Mouse (Mus musculus) neural tube, embryonic 15.5 days (tissue): ENCODE data around the gene Lrrc28. TPM values are rescaled to one million over a fixed set of nuclear protein-coding genes. Genes with fewer than 3 reads are reported as not detected.

ENCODE experiments used
- ATAC-seq: fragments of 200-750 bp; cut with Nextera tagmentation; 2 replicates; pipeline ENCODE4 v1.8.0; 2017; ENCODE audit warnings: mild to moderate bottlenecking, moderate TSS enrichment, moderate library complexity; ENCODE audit not compliant: low FRiP score
- H3K27ac ChIP-seq: fragments of 300-500 bp; sonication (generic); replicated peaks from 2 replicates; pipeline ENCODE4 v1.5.1; 2015; ENCODE audit warnings: mild to moderate bottlenecking, inconsistent platforms
- H3K27me3 ChIP-seq: fragments of 300-500 bp; sonication (generic); replicated peaks from 2 replicates; pipeline ENCODE4 v1.6.1; 2015; ENCODE audit warnings: inconsistent platforms
- H3K36me3 ChIP-seq: fragments of 300-500 bp; sonication (generic); 2 replicates; pipeline ENCODE4 v1.6.1; 2015; ENCODE audit warnings: inconsistent platforms
- H3K4me1 ChIP-seq: fragments of 300-500 bp; sonication (generic); 2 replicates; pipeline ENCODE4 v1.6.1; 2015; ENCODE audit warnings: inconsistent platforms
- H3K4me2 ChIP-seq: fragments of 300-500 bp; sonication (generic); 2 replicates; pipeline ENCODE4 v1.6.1; 2015; ENCODE audit warnings: inconsistent platforms, mild to moderate bottlenecking, moderate library complexity
- H3K4me3 ChIP-seq: fragments of 300-500 bp; sonication (generic); replicated peaks from 2 replicates; pipeline ENCODE4 v1.5.1; 2015; ENCODE audit warnings: mild to moderate bottlenecking, inconsistent platforms
- H3K9ac ChIP-seq: fragments of 300-500 bp; sonication (generic); replicated peaks from 2 replicates; pipeline ENCODE4 v1.6.1; 2015; ENCODE audit warnings: mild to moderate bottlenecking, inconsistent platforms
- H3K9me3 ChIP-seq: fragments of 300-500 bp; sonication (generic); replicated peaks from 2 replicates; pipeline ENCODE4 v1.6.1; 2016; ENCODE audit warnings: inconsistent platforms
- WGBS: fragments of 180-500 bp; shearing (Covaris S2); methylation state at CpG from one replicate; pipeline ENCODE4 v1.1.7; 2015; ENCODE audit warnings: mixed read lengths; 5-methylcytosine and 5-hydroxymethylcytosine counted together
- polyA plus RNA-seq: library from polyadenylated mRNA; unstranded; fragments of >200 nt; fragmentation: Nextera tagmentation; extraction: Ambion mirVana; gene quantifications from 2 replicates; pipeline ENCODE4 v1.2.1, GENCODE M21; 2015

The Lrrc28 gene
- polyA plus RNA-seq, 1 experiment from 2014 or later: 24.0 TPM

DNA sequence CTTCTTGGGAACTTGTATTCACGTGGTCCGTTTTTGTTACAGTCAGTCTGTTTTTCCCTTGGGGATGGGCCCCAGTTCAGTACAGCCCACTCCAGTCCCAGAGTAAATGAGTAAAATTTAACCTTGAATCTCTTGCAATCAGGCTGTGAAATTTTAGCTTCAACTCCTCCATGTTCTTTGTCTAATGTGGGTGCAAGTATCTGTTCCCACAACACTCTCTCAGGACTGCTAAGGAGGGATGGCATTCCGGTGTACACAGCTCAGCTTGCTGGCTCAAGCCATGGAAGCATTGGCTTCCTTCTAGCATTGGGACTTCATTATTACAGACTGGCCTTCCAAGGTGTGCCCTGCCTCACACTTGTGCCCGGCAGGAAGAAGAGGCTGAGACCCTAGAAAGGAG is 142.4 kb downstream of the Lrrc28 start:
- no peak overlapping the region for H3K27ac ChIP-seq
- no peak overlapping the region for H3K4me3 ChIP-seq
- peaks cover 4% of the 10 kb centered on the region; the same call in 1 of the 2 replicates for H3K4me1 ChIP-seq
- H3K27me3 ChIP-seq: no peaks in the 10 kb centered on the region
- H3K9ac ChIP-seq: no peak overlapping the region
- no peaks in the 10 kb centered on the region for H3K9me3 ChIP-seq
- 65% methylated on average over 4 of the region's 4 CpGs for WGBS
- ATAC-seq: no peak
- H3K4me2 ChIP-seq: no peak overlapping the region
- no peaks in the 10 kb centered on the region for H3K36me3 ChIP-seq

DNA sequence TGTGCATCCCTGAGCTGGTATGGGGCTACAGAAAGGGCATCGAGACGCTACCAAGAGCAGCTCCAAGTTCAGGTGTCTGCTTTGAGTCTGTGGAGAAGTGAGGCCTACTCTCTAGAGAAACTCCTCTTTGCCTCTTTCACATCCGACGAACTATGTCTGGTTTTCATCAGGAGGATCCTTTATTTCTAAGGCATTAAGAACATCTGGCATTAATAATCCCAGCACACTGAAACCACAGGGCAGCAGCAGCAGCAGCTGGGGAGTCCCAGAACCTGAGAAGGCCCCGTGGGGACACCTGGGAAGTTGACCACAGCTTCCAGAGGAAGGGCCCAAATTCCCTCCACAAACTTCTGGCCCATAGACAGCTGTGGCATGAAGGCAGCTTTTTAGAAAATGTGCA is 144.2 kb downstream of the Lrrc28 start:
- H3K4me1 ChIP-seq: peaks cover 4% of the 10 kb centered on the region; the same call in 1 of the 2 replicates
- H3K4me2 ChIP-seq: no peak overlapping the region
- 84% methylated on average over 5 of the region's 5 CpGs for WGBS
- no peak overlapping the region for H3K4me3 ChIP-seq
- no peak for ATAC-seq
- H3K36me3 ChIP-seq: no peaks in the 10 kb centered on the region
- no peak overlapping the region for H3K27ac ChIP-seq
- H3K27me3 ChIP-seq: no peaks in the 10 kb centered on the region
- H3K9me3 ChIP-seq: no peaks in the 10 kb centered on the region
- no peak overlapping the region for H3K9ac ChIP-seq

DNA sequence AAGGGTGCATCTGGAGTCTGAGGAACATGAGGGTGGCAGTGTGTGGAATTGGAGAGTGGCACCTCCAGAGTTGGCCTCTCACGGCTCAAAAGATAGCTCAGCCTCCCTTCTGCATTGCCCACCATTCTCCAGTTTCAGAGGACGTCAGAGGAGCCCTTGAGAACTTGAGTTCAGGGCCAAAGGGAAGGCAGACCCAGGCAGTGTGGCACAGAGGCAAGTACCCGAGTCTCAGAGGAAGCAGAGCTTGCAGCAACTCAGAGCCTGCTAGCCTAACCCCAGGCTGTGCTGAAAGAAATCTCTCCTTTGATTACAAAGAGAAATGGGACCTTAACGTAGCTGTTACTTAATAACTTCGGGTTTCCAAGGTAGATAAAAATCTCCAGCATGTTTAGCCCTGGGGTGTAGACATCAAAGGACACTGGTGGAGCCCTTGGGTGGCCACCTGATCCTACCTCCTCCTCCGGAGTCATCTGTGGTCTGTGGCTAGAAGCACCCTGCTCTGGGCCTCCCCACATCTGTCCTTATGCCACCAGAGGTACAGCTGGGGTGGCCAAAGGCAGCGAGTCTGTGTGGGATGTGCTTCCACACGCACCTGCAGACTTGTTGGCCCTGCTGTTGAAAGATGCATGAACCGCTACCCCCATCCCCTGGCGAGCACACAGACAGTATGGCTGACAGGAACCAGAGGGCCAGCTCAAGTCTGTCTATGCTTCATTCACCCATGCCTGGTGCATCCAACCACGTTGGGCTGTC is 144.8 kb downstream of the Lrrc28 start:
- Histone ChIP-seq H3K27me3 (no peaks in the 10 kb centered on the region), H3K4me1 (peaks cover 4% of the 10 kb centered on the region; the same call in 1 of the 2 replicates), H3K4me3 (no peak overlapping the region), H3K9me3 (no peaks in the 10 kb centered on the region), H3K27ac (no peak overlapping the region), H3K9ac (no peak overlapping the region), H3K4me2 (no peak overlapping the region), H3K36me3 (no peaks in the 10 kb centered on the region)
- ATAC-seq: no peak
- 77% methylated on average over 11 of the region's 11 CpGs for WGBS

- ATAC-seq: no peak
- H3K9ac ChIP-seq: no peak overlapping the region
- H3K9me3 ChIP-seq: no peaks in the 10 kb centered on the region
- no peak overlapping the region for H3K4me2 ChIP-seq
- H3K36me3 ChIP-seq: no peaks in the 10 kb centered on the region
- H3K4me1 ChIP-seq: peaks cover 4% of the 10 kb centered on the region; the same call in 1 of the 2 replicates
- H3K27me3 ChIP-seq: no peaks in the 10 kb centered on the region
- 89% methylated on average over 7 of the region's 7 CpGs for WGBS
- H3K4me3 ChIP-seq: no peak overlapping the region
- H3K27ac ChIP-seq: no peak overlapping the region
Measured at GRCm38 (mm10) chr7:67499516-67499915, 145.6 kb downstream of the Lrrc28 start.

GRCm38 (mm10) chr7:67493795-67494687 is 151.0 kb downstream of the Lrrc28 start:
- Histone ChIP-seq H3K4me2 (no peak overlapping the region), H3K27me3 (no peaks in the 10 kb centered on the region), H3K9ac (no peak overlapping the region), H3K4me3 (no peak overlapping the region), H3K9me3 (no peaks in the 10 kb centered on the region), H3K36me3 (no peaks in the 10 kb centered on the region), H3K27ac (no peak overlapping the region), H3K4me1 (no peaks in the 10 kb centered on the region)
- WGBS: 77% methylated on average over 9 of the region's 9 CpGs
- no peak for ATAC-seq

DNA sequence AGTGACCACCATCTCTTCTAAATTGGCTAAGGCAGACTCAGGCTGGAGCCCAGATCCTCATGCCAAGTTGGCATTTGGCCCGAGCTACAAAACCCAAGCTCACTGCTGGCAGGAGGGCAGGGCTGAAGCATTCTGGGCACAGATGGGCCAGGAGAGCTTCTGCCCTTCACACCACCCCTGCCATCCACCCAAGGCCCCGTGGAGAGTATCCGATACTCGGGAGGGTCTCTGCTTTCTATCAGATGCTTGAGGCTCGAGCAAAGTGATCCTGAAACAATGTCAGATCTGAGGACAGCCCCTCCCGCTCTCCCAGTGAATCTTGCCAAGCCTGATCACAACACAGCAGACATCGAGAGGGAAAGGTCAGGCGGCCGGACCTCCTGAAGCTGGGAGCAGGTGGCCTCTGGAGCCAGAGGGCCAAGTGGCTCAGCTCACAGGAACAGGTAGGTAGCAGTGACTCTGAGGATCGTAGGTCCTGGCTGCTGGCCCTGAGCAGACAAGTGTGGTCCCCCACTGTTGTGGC is 157.1 kb downstream of the Lrrc28 start:
- ATAC-seq: no peak; the same call in 1 of the 2 replicates
- Histone ChIP-seq H3K4me2 (no peak overlapping the region), H3K9ac (no peak overlapping the region), H3K9me3 (no peaks in the 10 kb centered on the region), H3K27me3 (no peaks in the 10 kb centered on the region), H3K27ac (no peak overlapping the region), H3K4me3 (no peak overlapping the region), H3K36me3 (no peaks in the 10 kb centered on the region), H3K4me1 (peaks cover 17% of the 10 kb centered on the region)
- 75% methylated on average over 10 of the region's 10 CpGs for WGBS

- Histone ChIP-seq H3K27me3 (no peaks in the 10 kb centered on the region), H3K36me3 (no peaks in the 10 kb centered on the region), H3K4me2 (no peak overlapping the region), H3K9ac (no peak overlapping the region), H3K4me3 (no peak overlapping the region), H3K27ac (peak overlapping the region; percentile 51; the same call in 1 of the 2 replicates), H3K9me3 (no peaks in the 10 kb centered on the region), H3K4me1 (peaks cover 17% of the 10 kb centered on the region)
- 79% methylated on average over 15 of the region's 15 CpGs for WGBS
- ATAC-seq: 0 out of 2 replicates have a peak, but pooled peaks have one; percentile 36
Measured at GRCm38 (mm10) chr7:67486925-67487760, 157.9 kb downstream of the Lrrc28 start.

DNA sequence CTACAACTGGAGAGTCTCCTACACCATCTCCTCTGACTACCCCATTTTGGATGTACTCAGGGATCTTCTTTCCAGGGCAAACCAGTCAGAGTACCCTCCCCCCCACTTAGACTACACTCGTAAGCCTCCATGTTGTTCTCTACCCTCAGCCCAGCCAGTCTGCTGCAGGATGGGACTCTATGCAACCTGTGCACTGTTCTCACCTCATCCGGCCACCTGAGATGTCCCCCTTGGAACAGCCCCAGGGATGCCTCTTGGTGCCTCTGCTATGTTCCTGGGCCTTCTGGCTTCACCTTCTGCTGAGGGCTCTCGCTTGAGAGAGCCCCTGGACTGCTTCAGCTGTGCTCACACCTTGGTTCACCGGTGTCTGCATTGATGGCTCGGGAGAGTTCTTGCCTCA is 158.7 kb downstream of the Lrrc28 start:
- Histone ChIP-seq H3K27me3 (no peaks in the 10 kb centered on the region), H3K4me3 (no peak overlapping the region), H3K27ac (no peak overlapping the region), H3K9me3 (no peaks in the 10 kb centered on the region), H3K4me2 (no peak overlapping the region), H3K36me3 (no peaks in the 10 kb centered on the region), H3K9ac (no peak overlapping the region), H3K4me1 (peaks cover 17% of the 10 kb centered on the region)
- ATAC-seq: no peak; the same call in 1 of the 2 replicates
- WGBS: 84% methylated on average over 5 of the region's 5 CpGs

GRCm38 (mm10) chr7:67483698-67484097 is 161.4 kb downstream of the Lrrc28 start:
- WGBS: 93% methylated on average over 4 of the region's 4 CpGs
- Histone ChIP-seq H3K36me3 (no peaks in the 10 kb centered on the region), H3K9me3 (no peaks in the 10 kb centered on the region), H3K27ac (no peak overlapping the region), H3K9ac (no peak overlapping the region), H3K4me3 (no peak overlapping the region), H3K27me3 (no peaks in the 10 kb centered on the region), H3K4me1 (peaks cover 29% of the 10 kb centered on the region), H3K4me2 (no peak overlapping the region)
- ATAC-seq: no peak

DNA sequence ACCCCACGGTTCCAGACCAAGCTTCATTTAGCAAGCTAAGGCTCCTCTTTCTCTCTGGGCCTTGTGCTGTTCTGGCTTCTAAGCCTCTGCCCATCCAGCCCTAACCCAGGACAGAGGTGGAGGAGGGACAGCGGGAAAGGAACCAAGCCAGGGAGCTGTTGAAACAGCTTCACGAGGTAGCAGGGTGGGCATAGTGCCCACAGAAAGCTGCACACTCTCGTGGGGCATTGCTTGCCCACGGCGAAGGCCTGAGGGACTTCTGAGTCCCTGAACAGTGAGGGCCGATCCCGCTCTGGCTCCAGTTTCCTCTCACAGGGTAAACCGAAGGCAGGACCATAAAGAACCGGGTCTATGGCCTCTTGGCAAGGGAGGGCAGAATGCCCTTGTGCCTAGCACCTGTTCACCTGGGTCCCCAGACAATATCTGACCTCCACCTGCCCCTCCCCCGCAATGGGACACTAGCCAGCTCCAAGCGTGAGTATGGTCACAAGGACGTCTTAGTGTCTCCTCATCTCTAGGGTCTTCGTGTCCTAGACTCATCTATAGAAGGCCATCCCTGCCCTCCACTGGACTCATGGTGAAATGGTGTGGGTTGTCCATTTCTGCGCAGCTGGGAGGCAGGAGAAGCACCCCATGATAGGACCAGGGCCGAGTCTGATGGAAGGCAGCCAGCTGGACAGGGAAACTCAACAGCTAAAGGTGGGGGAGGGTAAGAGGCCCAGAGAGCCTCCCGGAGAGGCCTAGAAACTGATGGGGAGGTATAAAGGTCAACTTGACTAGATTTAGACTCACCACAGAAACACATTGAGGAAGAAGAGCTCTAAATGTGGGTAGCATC is 165.3 kb downstream of the Lrrc28 start:
- ATAC-seq: no peak
- WGBS: 80% methylated on average over 17 of the region's 17 CpGs
- H3K27ac ChIP-seq: no peak overlapping the region

More for the DNA sequence above, 165.3 kb downstream of the Lrrc28 start:
- Histone ChIP-seq H3K27me3 (no peaks in the 10 kb centered on the region), H3K4me1 (peaks cover 24% of the 10 kb centered on the region), H3K9ac (no peak overlapping the region), H3K9me3 (no peaks in the 10 kb centered on the region), H3K4me3 (no peak overlapping the region), H3K36me3 (no peaks in the 10 kb centered on the region), H3K4me2 (no peak overlapping the region)
